Mouse (Mus musculus) megakaryocyte, embryonic 14.5 days (primary cell): Measurements from ENCODE around the gene Dynll1.

ENCODE experiments used
- FLI1 ChIP-seq: IDR thresholded peaks from 2 replicates; pipeline ENCODE4 v1.6.1; 2012; ENCODE audit warnings: low read length, inconsistent platforms, mixed read lengths
- GATA1 ChIP-seq: IDR thresholded peaks from 3 replicates; pipeline ENCODE4 v1.6.1; 2012; ENCODE audit warnings: mixed read lengths, low read length, inconsistent platforms, borderline replicate concordance

- no peak for TF ChIP-seq GATA1
- no peak for TF ChIP-seq FLI1
Measured at GRCm38 (mm10) chr5:115266340-115266739, 34.5 kb downstream of the Dynll1 start.
